Mouse (Mus musculus) adipocyte (in vitro differentiated cells): Measurements from ENCODE around the gene Trpm1.

Experiments used
- DNase-seq: peaks from one replicate; pipeline ENCODE4 v3.0.0-alpha.2; 2016; ENCODE audit warnings: low spot score

Trpm1 gene

DNA sequence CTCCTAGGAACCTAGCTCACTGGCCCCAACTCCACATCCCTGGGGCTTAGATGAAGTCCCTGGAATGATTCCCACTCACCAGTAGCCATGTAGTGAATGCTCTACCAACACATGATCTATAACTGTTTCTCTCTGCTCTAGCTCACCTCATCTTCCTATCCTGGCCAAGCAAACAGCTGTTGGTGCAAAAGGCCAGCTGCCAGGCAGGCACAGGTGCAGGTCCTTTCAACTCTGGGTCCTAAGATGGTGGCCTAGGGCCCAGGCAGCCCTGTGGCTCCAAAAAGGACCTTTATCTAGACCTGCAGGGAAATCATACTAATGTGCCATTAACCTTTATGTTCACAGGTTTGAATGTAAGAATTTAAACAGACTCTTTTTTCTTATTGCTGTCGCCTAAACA is 10.3 kb downstream of the Trpm1 start:
- DNase-seq, result no peak

DNA sequence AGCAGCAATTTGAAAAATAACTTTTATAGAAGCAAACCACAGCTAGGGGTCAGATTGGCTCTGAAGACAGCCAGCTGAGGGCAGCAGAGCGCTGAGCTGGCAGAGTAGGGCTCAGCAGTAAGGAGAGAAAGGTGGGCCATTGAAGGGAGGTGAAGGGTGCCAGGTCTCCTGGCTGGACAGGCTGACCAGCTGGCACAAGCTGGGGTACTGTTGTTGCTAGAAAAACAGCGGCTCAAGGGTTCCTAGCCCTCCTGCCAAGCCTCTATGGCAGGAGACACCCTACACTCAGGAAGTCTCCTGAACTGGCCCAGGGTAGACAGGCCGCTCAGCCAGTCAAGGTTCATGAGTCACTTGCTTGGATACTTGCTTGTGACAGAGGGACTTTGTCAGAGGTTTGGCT is 11.4 kb downstream of the Trpm1 start:
- peak; percentile 58 for DNase-seq

DNA sequence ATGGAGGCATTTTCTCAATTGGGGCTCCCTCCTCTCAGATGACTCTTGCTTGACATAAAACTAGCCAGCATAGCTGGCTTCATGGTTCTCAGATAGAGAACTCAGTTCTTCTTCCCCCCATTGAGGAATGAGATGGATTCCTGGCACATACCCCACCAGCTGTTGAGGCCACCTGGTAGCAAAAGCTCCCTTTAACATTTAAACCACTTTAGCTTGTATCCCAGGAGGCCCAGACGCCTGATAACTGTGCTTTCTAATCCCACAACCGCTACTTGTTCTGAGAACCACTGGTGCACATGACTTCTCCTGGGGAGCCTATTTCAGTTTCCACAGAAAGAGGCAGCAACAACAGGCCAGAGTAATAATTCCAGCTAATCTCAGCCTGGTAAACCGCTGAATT is 12.4 kb downstream of the Trpm1 start:
- DNase-seq, result no peak

DNA sequence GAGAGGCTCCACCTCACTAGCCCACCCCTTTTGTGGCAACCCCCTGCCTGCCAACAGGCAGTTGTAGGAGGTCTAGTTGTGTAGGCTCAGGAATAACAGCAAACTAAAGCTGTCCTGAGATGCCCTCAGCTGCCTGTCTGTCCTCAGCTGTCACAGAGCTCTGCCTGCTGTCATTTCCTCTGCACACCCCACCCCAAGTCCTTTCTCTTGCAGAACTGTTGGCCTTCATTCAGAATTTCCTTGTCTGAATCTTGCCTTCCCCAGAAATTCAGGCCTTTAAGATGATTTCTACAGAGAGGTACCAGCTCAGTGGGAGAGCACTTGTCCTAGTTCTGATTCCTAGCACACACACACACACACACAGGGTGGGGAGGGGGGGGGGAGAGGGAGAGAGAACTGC is 13.1 kb downstream of the Trpm1 start:
- no peak for DNase-seq

DNA sequence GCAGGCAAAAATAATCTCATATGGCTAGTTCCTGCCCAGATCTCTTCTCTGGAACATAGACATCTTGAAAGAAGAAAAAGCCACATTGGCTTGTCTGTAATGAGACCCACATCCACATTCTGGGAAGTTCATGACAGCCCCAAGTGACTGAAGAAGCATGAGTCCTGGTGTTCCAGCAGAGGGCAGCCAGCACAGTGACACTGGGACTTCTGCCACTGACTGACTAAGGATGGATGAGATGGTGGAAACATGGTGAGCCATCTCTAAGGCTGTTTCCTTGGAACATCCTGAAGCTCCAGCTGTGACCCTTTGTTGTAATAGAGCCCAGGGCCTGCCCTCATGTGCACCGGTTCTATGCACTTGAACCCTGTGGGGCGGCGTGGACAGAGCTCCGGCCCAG is 25.7 kb downstream of the Trpm1 start:
- peak; percentile 24 for DNase-seq

DNA sequence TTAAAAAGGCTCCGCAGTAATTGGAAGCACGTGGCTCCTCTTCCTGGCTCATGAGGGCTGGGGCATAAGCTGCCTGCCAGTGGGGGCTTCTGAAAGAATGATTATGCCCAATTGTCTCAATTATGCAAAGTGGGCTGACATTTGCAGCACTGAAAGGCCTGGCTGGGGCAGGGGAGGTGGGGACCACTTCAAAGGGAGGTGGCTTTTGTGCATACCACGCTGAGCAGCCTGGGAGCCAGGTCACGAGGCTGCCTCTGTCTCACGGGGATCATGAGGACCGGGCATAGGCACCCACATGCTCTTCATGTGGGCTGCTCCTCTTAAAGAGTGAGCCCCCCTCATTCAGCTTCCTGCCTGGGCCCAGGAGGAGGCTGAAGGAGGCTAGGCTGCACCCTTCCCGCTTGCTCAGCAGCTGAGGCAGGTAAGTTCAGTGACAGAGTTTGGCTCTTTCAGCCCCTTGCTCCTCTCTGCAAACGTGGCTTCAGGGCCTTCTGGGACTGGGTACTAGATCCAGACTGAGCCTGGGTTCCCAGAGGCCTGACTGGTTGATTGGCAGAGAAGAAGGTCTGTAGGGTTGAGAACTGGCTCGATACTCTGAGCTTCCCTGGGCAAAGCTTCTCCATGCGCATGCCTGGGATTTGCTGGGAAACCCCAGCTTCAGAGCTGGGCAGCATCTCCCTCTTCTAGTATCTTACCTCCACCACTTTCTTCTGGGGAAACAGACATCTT is 31.7 kb downstream of the Trpm1 start:
- DNase-seq, result no peak

DNA sequence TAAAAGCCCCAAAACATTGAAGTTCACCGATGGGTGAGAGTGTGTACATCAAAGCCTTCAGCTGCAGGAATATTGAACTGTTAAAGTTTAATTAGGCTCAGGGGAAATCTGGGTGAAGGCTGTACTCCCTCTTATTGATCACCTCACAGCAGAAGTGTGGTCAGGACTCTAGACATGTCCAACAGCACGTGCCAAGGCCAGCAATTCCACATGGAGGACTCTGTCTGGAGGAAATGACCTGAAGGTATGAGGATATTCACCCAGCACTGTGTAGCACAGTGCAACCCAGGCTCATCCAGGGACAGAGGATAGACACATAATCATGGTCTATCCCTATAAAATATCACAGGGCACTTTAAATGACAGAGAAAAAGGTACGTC is 32.3 kb downstream of the Trpm1 start:
- no peak for DNase-seq

DNA sequence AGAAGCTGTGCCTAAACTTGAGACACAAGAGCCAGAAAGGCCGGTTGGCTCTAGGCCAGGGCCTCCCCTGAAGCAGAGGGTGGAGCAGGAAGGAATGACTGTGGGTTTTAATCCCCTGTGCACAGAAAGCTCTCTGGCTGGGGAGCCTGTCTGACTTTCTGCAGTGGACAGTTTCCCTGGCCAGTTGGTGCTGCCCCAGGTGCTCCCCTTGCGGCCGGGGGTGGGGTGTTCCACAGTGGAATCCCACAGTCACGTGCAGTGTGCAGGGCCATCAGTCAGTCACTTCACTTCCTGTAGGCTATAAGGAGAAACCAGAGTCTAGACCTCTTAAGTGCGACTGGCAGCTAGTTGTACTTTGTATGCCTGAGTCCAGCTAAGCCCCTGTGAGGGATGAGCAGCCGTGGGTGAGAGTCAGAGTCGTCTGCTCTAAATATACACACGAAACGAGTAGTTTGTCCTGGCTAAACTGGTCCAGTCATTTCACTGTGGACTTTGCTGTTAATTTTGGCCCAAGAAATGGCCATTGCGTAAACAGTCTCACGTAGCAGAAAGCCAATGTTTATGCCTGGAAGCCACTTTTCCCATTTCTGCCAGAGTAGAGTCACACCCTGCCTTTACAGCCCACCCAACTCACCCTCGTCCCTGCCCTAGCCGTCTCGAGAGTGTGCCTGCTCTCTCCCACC is 38.8 kb downstream of the Trpm1 start:
- DNase-seq, result peak; percentile 57

DNA sequence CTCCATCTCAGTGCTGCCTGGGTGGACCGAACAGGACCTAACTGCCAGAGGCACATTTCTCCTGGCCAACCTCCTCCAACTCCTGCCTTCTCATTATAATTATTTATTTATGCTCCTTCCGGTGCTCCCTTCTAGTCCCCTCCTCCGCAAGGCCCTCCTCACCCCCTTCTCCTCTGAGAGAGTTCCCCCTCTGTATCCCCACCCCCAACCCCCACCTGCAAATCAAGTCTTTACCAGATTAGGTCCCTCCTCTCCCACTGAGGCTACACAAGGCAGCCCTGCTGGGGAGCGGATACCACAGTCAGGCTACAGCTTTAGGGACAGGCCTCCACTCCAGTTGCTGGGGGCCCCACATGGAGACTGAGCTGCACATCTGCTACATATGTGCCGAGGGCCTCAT is 39.8 kb downstream of the Trpm1 start:
- no peak for DNase-seq

DNA sequence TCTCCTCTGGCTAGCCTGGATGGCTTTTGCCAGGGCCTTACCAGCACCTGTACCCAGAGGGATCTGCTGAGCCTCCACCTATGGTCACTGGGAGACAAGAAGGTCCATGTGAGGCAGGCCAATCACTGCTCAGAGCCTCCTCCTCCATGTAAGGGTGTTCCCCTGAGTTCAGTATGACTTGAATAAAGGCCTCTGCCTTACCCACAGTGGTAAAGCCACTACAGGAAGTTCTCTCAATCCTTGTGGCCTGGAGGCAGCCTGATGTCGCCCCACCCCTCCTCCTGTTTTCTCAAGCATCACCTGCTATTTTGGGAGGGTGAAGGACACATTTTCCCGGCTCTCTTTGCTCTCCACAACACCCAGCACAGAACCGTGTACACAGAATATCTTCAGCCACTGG is 42.5 kb downstream of the Trpm1 start:
- DNase-seq, result no peak

DNA sequence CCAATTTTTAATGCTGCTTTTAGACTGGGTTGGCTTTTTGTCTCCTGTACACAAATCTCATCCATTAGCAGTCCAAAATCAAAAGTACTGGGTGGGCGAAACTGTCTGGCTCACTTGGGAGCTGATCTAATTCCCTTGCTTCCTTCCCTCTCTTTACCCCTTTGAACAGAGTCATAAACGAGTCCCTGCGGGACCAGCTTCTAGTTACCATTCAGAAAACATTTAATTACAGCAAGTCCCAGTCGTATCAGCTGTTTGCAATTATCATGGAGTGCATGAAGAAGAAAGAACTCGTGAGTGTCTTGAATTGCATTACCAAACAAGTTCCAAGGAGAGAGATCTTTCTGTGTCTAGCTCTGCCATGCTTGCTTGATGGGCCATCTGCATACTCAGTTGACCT is 55.1 kb downstream of the Trpm1 start:
- DNase-seq, result no peak

DNA sequence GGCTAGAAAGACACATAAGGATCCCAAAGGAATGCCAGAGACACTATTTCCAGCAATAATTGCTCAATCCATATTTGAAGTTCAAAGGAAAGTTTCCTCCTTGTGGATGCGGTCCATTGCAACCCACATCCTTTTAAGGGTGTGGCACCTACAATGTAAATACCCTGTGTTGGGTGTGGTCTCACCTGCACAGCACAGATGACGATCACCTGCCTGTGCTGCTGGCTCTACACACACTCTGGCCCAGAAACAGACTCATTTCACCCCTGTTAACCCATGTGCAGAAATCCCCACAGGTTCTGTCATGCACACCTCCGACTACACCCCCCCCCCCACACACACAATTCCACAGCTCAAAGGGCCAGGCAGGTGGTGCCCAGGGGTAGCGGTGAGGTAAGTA is 59.2 kb downstream of the Trpm1 start:
- no peak for DNase-seq

DNA sequence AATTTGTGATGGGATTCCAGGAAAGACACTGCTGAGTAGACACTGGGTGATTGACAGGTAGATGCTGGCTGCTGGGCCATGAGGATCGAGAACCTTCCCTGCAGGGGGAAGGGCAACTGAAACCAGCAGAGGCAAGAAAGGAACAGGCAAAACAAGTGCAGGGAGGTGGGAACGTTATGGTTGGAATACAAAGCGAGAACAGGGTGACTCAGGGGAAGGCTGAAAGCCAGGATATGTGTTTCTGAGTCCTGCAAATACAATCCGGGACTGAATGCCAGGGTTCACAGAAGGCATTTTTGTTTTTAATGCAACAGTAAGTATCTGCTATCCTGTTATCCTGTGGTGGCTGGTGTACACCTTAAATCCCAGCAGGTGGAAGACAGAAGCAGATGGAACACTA is 60.4 kb downstream of the Trpm1 start:
- DNase-seq, result no peak

DNA sequence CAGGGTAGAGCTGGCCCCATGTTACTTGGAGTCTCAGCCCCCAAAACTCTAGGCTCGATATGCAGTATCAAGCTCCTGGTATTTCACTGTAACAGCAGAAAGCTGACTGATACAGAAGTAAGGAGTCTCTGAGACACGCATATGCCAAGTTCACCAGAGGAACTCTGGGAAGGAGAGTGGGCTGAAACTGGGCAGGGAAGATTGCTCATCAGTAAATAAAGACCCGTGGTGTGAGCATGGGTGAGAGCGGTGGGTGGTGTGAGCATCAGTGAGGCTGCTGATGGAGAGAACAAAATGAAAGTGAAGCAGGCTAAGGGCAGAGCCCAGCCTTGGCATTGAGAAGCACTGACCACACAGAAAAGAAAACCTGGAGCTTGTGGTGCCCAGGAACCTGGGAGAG is 62.0 kb downstream of the Trpm1 start:
- DNase-seq, result no peak

DNA sequence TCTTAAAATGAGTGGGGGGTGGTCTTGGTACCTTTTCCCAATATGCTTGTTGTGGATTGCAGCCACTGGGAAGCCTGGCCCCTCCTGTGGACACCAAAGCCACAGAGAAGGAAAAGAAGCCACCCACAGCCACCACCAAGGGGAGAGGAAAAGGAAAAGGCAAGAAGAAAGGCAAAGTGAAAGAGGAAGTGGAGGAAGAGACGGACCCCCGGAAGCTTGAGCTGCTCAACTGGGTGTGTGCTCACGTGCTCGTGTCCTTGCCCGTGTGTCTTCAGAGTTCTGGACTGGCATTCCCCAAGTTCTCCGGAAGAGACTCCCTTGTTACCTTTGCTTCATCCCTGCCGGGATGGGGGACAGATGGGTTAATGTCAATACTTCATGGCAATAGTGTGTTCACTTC is 63.8 kb downstream of the Trpm1 start:
- DNase-seq, result no peak

DNA sequence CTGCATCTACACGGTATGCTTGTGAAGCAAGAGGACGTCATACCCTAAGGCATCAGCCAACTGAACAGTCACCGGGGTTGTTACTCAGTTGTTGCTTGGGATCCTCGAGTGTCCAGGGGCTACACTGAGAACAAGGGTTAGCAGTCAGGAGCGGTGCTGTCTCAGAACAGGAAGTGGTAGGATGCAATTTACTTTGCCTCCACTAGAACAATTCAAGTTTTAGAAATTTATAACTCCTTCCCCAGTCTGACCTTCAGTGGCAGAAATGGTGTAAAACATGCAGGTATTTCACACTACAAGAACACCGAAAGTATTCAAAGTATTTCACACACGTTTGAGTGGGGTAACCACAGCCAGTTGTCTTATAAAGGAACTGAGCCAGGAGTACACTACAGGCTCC is 66.1 kb downstream of the Trpm1 start:
- no peak for DNase-seq

DNA sequence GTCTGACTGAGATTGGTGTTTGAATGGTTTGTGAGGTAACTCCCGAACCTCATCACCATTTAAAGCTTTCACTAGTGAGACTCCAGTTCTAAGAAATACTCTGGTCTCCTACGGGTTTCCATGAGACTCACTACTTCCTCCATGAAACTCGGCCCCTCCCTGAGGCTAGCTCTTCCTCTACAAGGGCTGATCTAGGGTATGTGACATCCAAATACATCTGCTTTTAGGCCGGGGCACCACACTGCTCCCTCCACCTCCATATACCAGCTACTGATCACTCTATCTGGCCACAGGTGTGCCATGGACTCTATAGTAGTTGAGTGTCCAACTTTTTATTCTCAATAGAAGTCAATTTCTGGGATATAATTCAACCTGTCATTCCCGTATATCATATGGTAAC is 69.6 kb downstream of the Trpm1 start:
- DNase-seq, result no peak

DNA sequence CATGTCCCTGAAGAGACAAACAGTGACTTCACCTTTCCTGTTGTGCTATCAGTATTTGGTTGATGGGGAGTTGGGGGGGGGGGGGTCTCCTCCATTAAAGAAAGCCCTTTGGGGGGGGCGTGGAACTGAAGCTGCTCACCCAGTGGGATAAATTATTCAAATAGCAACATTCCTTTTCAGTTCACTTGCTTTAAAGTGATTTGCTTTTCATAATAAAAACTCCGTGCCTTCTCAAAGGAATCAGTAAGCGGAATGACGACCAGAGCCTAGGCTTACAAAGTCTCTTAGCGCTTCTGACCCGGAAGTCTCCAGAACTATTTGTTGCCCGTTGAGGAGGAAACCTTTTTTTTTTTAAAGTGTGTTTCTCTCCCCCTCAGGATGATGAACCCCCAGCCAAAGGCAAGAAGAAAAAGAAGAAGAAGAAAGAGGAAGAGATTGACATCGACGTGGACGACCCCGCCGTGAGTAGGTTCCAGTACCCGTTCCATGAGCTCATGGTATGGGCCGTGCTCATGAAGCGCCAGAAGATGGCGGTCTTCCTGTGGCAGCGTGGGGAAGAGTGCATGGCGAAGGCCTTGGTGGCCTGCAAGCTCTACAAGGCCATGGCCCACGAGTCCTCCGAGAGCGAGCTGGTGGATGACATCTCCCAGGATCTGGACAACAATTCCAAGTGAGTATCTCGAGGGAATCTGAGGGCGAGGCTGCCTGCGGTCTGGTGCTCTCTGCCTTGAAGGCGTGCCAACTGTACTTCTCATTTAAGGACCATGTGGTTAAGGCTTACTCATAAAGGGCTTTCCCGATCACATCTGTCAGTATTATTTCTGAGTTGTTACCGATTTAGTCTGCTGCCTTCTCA is 72.9 kb downstream of the Trpm1 start:
- no peak for DNase-seq

DNA sequence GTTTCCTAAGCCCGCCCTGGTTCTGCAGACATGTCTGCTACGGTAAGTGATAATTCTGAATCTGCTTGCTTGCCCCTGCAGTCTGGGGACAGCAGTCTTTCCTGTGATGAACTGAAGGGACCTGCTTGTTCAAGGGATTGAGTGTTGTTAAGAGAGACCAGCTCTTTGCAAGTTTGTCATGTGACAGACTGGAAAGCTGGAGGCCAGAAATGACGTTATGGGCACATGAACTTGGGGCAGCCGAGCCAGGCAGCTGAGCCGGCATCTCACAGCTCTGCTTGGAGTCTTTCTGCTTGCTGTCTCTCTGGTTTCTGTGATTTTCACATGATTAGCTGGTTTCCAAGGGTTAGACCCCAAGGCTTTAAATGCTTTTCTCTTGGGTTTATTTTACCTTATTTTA is 74.0 kb downstream of the Trpm1 start:
- DNase-seq, result no peak

DNA sequence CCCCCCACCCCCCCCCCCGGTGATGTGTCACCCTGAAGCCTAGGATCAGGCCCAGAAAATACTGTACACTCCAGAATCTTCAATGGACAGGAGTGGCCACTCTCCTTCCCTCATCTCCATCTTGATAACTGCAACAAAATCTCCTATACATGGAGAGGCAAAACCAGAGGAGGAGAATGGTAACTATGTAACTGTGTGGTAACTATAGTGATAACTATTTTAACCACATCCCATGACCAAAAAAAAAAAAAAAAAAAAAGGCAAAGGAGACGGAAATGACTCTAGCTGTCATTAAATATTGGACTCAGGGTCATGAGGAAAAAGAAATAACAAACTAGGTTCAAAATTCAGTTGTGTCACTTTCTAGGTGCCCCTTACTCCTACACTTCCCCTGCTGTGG is 74.7 kb downstream of the Trpm1 start:
- no peak for DNase-seq

DNA sequence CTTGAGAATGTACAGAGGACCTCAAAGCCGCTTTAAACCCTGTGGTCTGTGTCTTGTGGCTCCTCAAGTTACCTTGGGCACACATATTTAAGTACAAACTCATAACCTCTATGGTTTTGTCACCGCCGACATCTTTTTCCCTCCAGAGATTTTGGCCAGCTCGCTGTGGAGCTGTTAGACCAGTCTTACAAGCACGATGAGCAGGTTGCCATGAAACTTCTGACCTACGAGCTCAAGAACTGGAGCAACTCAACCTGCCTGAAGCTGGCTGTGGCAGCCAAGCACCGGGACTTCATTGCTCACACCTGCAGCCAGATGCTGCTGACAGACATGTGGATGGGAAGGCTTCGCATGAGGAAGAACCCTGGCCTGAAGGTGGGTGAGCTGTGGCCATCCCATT is 76.3 kb downstream of the Trpm1 start:
- DNase-seq, result no peak

DNA sequence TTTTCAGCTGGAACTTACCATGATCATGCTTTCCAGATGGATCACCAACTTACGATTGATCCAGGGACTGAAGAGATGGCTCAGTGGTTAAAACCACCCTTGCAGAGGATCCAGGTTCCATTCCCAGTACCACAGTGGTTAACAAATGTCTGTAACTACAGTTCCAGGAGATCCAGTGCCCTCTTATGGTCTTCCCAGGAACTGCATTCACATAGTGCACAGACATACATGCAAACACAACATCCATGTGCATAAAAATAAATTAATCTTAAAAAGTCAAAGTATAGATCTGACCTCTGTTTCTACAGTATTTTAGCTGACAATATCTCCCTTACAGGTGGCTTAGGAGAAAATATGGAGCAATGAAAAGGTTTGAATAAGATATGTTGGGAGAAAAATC is 77.4 kb downstream of the Trpm1 start:
- no peak for DNase-seq

DNA sequence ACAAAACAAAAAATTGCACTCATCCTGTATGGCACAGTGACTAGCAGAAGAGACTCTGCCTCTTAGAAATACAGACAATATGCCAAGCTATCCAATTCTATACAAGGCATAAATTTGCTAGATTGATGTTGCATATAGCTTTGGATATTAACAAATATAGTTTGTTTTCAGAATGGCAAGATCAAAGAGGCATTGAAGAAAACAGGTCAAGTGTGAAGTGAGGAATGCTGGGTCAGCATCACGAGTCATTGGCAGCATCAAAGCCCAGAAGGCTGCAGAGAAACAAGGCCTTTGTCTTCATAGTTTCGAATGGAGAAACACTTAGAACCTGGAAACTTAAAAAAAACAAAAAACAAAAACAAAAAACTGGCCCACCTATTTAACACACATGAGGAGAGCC is 78.4 kb downstream of the Trpm1 start:
- DNase-seq, result no peak
